Mouse (Mus musculus) hindbrain, embryonic 11.5 days (tissue): ENCODE measurements around the gene Als2cl. TPM values are rescaled to one million over a fixed set of nuclear protein-coding genes. Genes with fewer than 3 reads are reported as not detected.

Experiments used
- ATAC-seq: fragments of 200-750 bp; cut with Nextera tagmentation; 2 replicates; pipeline ENCODE4 v1.8.0; 2017; ENCODE audit warnings: mild to moderate bottlenecking, moderate TSS enrichment, moderate library complexity; ENCODE audit not compliant: low FRiP score
- DNase-seq: peaks from one replicate; pipeline ENCODE4 v3.0.0-alpha.2; 2015; ENCODE audit warnings: low spot score
- H3K27ac ChIP-seq: fragments of 300-500 bp; sonication (generic); 2 replicates; pipeline ENCODE4 v1.5.1; 2014; ENCODE audit warnings: mild to moderate bottlenecking, low read depth, low read length
- H3K27me3 ChIP-seq: fragments of 300-500 bp; sonication (generic); 2 replicates; pipeline ENCODE4 v1.6.1; 2014; ENCODE audit warnings: mild to moderate bottlenecking, low read length, moderate library complexity, mixed read lengths; ENCODE audit not compliant: control insufficient read depth, insufficient read depth
- H3K36me3 ChIP-seq: fragments of 300-500 bp; sonication (generic); 2 replicates; pipeline ENCODE4 v1.6.1; 2014; ENCODE audit warnings: mild to moderate bottlenecking, low read length, moderate library complexity, mixed read lengths; ENCODE audit not compliant: control insufficient read depth, insufficient read depth
- H3K4me1 ChIP-seq: fragments of 300-500 bp; sonication (generic); replicated peaks from 2 replicates; pipeline ENCODE4 v1.6.1; 2014; ENCODE audit warnings: low read length, mixed read lengths; ENCODE audit not compliant: control insufficient read depth, insufficient read depth
- H3K4me2 ChIP-seq: fragments of 300-500 bp; sonication (generic); replicated peaks from 2 replicates; pipeline ENCODE4 v1.6.1; 2014; ENCODE audit warnings: mild to moderate bottlenecking, low read depth, low read length
- H3K4me3 ChIP-seq: fragments of 300-500 bp; sonication (generic); 2 replicates; pipeline ENCODE4 v1.5.1; 2014; ENCODE audit warnings: low read depth, low read length
- H3K9ac ChIP-seq: fragments of 300-500 bp; sonication (generic); 2 replicates; pipeline ENCODE4 v1.6.1; 2014; ENCODE audit warnings: low read depth, low read length
- H3K9me3 ChIP-seq: fragments of 300-500 bp; sonication (generic); 2 replicates; pipeline ENCODE4 v1.6.1; 2016; ENCODE audit warnings: low read length; ENCODE audit not compliant: control insufficient read depth
- WGBS: fragments of 180-500 bp; shearing (Covaris S2); extraction: QIAGEN DNeasy Blood & Tissue Kit; methylation state at CpG from one replicate; pipeline ENCODE4 v1.1.7; 2014; 5-methylcytosine and 5-hydroxymethylcytosine counted together
- polyA plus RNA-seq: library from polyadenylated mRNA; unstranded; fragments of >200 nt; fragmentation: Nextera tagmentation; extraction: Ambion mirVana; gene quantifications from 2 replicates; pipeline ENCODE4 v1.2.1, GENCODE M21; 2014

Gene Als2cl
- polyA plus RNA-seq, 1 experiment from 2014 or later, result 1.1 TPM

DNA sequence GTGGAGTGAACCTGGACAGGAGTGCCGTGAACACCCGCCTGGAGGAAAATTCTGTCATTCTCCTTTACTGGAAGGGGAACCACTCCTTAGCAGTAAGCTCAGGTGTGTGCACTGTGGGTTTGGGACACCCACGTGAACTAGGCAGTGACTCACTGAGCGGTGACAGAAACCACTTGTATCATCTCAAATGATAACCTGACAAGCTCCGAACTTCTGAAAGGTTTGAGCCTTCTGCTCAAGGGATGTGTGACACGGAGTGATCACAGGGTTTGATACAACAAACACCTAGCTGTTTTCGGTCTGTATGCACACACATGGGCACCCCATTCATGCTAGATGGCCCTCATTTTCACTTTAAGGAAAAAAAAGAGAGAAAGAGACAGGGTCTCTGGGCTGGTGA is 37.1 kb downstream of the Als2cl start, which contains the start of gene Fam240a:
TSS of gene Fam240a (minus strand) at position 76 of the 400 bp plus-strand sequence.
- DNase-seq, result no peak
- Histone ChIP-seq H3K4me2 (no peak within 1 kb of the TSS), H3K27me3 (no peaks in the 10 kb centered on the region), H3K4me3 (no peak within 1 kb of the TSS), H3K27ac (no peak within 1 kb of the TSS), H3K4me1 (no peaks in the 10 kb centered on the region), H3K9me3 (no peaks in the 10 kb centered on the region), H3K9ac (no peak within 1 kb of the TSS), H3K36me3 (no peaks in the 10 kb centered on the region)
- ATAC-seq, result no peak
- WGBS, result 87% methylated on average over 7 of the region's 7 CpGs

DNA sequence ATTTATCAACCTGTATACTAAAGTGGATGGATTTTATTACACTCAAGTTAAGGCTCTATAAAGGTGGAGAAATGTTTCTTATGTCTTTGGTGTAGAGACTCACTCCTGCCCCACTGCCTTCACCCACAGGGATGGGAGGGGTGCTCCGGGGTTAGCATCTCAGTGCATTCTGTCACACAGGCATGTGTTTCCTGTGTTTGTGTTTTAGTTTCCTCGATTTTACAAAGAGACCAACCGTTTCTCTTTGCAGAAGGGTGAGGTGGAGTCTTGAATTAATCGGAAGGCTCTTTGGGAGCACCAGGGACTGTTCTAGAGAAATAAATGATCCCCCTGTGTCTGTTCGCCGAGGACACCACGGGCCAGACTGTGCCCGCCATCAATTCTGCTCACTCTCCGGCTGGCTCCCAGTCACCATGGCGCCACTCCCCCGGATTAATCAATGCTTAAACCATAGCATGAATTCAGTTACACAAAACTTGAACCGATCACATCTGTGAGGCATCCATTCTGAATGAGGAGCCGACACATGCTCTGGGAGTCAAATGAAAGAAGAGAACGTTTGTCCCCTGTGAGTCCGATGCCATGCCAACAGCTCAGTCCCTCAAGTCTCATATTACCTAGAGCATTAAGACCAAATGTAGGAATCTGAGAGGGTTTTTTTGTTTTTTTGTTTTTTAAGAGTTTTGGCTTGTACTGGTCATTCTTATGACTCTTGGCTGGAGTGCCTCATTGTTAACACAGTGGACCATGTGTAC is 41.2 kb downstream of the Als2cl start:
- 56% methylated on average over 15 of the region's 15 CpGs for WGBS
- no peak overlapping the region for H3K27ac ChIP-seq
- H3K27me3 ChIP-seq, result no peaks in the 10 kb centered on the region
- DNase-seq (peak; percentile 9), ATAC-seq (no peak)
- H3K9me3 ChIP-seq, result no peaks in the 10 kb centered on the region
- H3K4me2 ChIP-seq, result no peak overlapping the region
- no peak overlapping the region for H3K9ac ChIP-seq
- no peak overlapping the region for H3K4me3 ChIP-seq
- H3K36me3 ChIP-seq, result no peaks in the 10 kb centered on the region
- H3K4me1 ChIP-seq, result no peaks in the 10 kb centered on the region

DNA sequence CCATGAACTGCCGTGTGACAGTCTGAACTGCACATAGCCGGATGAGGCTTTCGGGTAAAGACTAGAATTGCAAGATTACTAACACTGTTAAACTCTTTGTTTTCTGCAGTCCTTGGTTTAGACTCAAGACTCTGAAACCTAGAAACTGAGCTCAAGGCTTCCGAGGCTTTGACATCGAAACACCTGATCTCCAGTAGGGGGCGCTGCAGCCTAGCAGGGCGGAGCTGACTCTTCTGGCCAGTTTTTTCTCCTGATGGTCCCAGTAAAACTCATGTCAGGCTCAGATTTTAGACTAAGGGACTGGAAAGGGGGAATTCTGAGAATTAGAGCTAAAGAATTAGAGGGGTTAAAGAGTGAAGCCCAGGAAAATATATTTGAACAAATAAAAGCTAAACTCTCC is 43.1 kb downstream of the Als2cl start:
- Histone ChIP-seq H3K9me3 (no peaks in the 10 kb centered on the region), H3K4me3 (no peak overlapping the region), H3K27me3 (no peaks in the 10 kb centered on the region), H3K4me2 (no peak overlapping the region), H3K4me1 (no peaks in the 10 kb centered on the region), H3K27ac (no peak overlapping the region), H3K9ac (no peak overlapping the region), H3K36me3 (no peaks in the 10 kb centered on the region)
- ATAC-seq, result no peak
- DNase-seq, result peak; percentile 82
- WGBS, result 19% methylated on average over 7 of the region's 7 CpGs

DNA sequence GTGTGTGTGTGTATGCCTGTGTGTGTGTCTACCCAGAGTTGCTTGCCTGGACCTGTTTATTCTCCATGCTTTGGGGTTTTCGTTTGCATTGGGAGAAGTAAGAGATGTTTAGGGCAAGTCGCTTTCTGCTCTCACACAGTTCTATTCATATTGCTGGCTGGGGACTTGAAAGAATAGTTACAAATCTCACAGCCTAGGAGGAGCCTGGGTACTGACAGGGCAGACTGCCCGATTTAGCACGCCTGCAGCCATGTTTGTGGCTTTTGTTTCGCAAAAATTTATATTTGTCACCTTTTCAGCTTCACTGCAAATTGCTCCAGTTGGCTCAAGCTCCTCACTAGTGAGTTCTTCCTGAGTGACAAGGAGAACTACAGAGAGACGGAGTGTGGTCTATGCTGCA is 51.9 kb downstream of the Als2cl start:
- ATAC-seq, result no peak

GRCm38 (mm10) chr9:110933850-110934437 is 54.3 kb downstream of the Als2cl start:
- H3K27ac ChIP-seq, result 0 out of 2 replicates have a peak overlapping the region, but pooled peaks have one; percentile 30
- no peak for DNase-seq
- H3K36me3 ChIP-seq, result no peaks in the 10 kb centered on the region
- no peak overlapping the region for H3K4me2 ChIP-seq
- no peak for ATAC-seq
- no peaks in the 10 kb centered on the region for H3K9me3 ChIP-seq
- WGBS, result 67% methylated on average over 12 of the region's 12 CpGs
- no peak overlapping the region for H3K4me3 ChIP-seq
- H3K9ac ChIP-seq, result no peak overlapping the region
- no peaks in the 10 kb centered on the region for H3K27me3 ChIP-seq
- H3K4me1 ChIP-seq, result no peaks in the 10 kb centered on the region

More for the DNA sequence above, 51.9 kb downstream of the Als2cl start:
- H3K4me2 ChIP-seq, result no peak overlapping the region
- no peaks in the 10 kb centered on the region for H3K36me3 ChIP-seq
- no peak overlapping the region for H3K27ac ChIP-seq
- no peak for DNase-seq
- no peak overlapping the region for H3K9ac ChIP-seq
- no peaks in the 10 kb centered on the region for H3K9me3 ChIP-seq
- WGBS, result 73% methylated on average over 6 of the region's 6 CpGs
- no peaks in the 10 kb centered on the region for H3K27me3 ChIP-seq
- no peak overlapping the region for H3K4me3 ChIP-seq
- H3K4me1 ChIP-seq, result no peaks in the 10 kb centered on the region

GRCm38 (mm10) chr9:110935941-110936340 is 56.3 kb downstream of the Als2cl start:
- no peaks in the 10 kb centered on the region for H3K4me1 ChIP-seq
- ATAC-seq, result no peak
- H3K9me3 ChIP-seq, result no peaks in the 10 kb centered on the region
- no peak overlapping the region for H3K27ac ChIP-seq
- H3K4me2 ChIP-seq, result no peak overlapping the region
- H3K9ac ChIP-seq, result no peak overlapping the region
- WGBS, result 87% methylated on average over 7 of the region's 7 CpGs
- H3K4me3 ChIP-seq, result no peak overlapping the region
- DNase-seq, result no peak
- no peaks in the 10 kb centered on the region for H3K36me3 ChIP-seq
- no peaks in the 10 kb centered on the region for H3K27me3 ChIP-seq

DNA sequence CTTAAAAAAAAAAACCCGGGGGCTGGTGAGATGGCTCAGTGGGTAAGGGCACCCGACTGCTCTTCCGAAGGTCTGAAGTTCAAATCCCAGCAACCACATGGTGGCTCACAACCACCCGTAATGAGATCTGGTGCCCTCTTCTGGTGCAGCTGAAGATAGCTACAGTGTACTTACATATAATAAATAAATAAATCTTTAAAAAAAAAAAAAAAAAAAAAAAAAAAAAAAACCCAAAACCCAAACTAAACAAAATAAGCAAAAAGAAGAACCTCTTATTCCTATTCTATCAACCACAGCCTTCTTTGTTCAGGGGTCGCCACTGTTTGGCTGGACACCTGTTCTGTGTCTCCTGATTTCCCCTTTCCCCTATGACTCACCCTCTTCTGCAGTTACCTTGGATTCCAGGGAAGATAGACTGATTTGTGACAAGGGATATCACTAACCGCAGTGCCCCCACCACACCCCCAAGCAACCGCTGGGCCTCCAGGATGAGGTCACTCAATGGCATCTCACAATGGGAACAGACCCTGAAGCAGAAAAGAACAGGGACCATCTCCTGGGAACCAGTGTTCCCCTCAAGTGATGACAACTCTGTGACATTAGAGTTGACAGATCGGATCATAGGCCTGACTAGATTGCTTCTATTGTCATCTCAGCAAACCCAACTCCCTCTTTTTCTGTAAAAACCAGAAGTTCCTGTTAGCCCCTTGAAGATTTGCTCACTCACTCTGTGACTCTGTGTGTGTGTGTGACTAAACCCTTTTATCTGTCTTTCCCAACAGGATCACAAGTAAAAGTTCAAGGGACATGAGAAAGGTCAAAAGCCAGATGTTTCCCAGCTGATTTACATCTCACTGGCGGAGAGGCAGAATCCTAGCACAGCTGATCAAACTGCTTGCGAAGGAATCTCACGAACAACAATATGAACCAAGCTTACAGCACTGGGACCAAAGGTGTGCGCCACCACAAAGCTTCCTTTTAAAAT is 58.1 kb downstream of the Als2cl start:
- peak; percentile 28 for DNase-seq
- H3K4me2 ChIP-seq, result no peak overlapping the region
- WGBS, result 64% methylated on average over 12 of the region's 12 CpGs

GRCm38 (mm10) chr9:110944265-110944664 is 64.6 kb downstream of the Als2cl start:
- WGBS, result 37% methylated on average over 13 of the region's 13 CpGs
- H3K27ac ChIP-seq, result no peak overlapping the region
- ATAC-seq, result no peak
- H3K9me3 ChIP-seq, result no peaks in the 10 kb centered on the region
- H3K4me2 ChIP-seq, result no peak overlapping the region
- H3K36me3 ChIP-seq, result no peaks in the 10 kb centered on the region
- 0 out of 2 replicates have a peak, but pooled peaks cover 2% of the 10 kb centered on the region for H3K4me1 ChIP-seq
- peak; percentile 48 for DNase-seq
- H3K4me3 ChIP-seq, result no peak overlapping the region
- H3K9ac ChIP-seq, result no peak overlapping the region
- peaks cover 32% of the 10 kb centered on the region for H3K27me3 ChIP-seq

More for the DNA sequence above, 58.1 kb downstream of the Als2cl start:
- Histone ChIP-seq H3K27ac (no peak overlapping the region), H3K36me3 (no peaks in the 10 kb centered on the region), H3K4me1 (no peaks in the 10 kb centered on the region), H3K27me3 (no peaks in the 10 kb centered on the region), H3K4me3 (no peak overlapping the region), H3K9me3 (no peaks in the 10 kb centered on the region), H3K9ac (no peak overlapping the region)
- no peak for ATAC-seq
